Mouse (Mus musculus) C2C12 (cell line): Measurements from ENCODE around the gene Elmsan1. TPM values are rescaled to one million over a fixed set of nuclear protein-coding genes. Genes with fewer than 3 reads are reported as not detected.

Source experiments
- H3K27me3 ChIP-seq: one replicate; pipeline ENCODE4 v1.6.1; 2011; ENCODE audit not compliant: control insufficient read depth, insufficient read depth, insufficient read length
- H3K36me3 ChIP-seq: one replicate; pipeline ENCODE4 v1.6.1; 2011; ENCODE audit not compliant: control insufficient read depth, insufficient read depth
- H3K4me3 ChIP-seq: one replicate; pipeline ENCODE4 v1.5.1; 2011; ENCODE audit warnings: mild to moderate bottlenecking, control low read depth; ENCODE audit not compliant: poor library complexity, insufficient read depth, severe bottlenecking
- H3K79me2 ChIP-seq: one replicate; pipeline ENCODE4 v1.6.1; 2011; ENCODE audit not compliant: control insufficient read depth, insufficient read depth
- H3K79me3 ChIP-seq: one replicate; pipeline ENCODE4 v1.6.1; 2011; ENCODE audit warnings: low read depth, control low read depth
- H3ac ChIP-seq: one replicate; pipeline ENCODE3; 2011; ENCODE audit warnings: low read depth; ENCODE audit not compliant: control insufficient read depth, insufficient read length
- CEBPB ChIP-seq: IDR thresholded peaks from one replicate; pipeline ENCODE4 v1.6.1; 2011; ENCODE audit warnings: low read depth, mild to moderate bottlenecking, control low read depth, moderate library complexity
- CTCF ChIP-seq: IDR thresholded peaks from one replicate; pipeline ENCODE4 v1.5.1; 2011; ENCODE audit not compliant: control insufficient read depth, insufficient read depth, insufficient read length
- FOSL1 ChIP-seq: IDR thresholded peaks from one replicate; pipeline ENCODE4 v1.8.0; 2011; ENCODE audit warnings: mild to moderate bottlenecking, low read length; ENCODE audit not compliant: poor library complexity, insufficient read depth, severe bottlenecking
- MAX ChIP-seq: IDR thresholded peaks from one replicate; pipeline ENCODE4 v1.6.1; 2011; ENCODE audit warnings: mild to moderate bottlenecking, control low read depth
- MYOD1 ChIP-seq: IDR thresholded peaks from one replicate; pipeline ENCODE4 v1.6.1; 2011; ENCODE audit warnings: low read depth; ENCODE audit not compliant: control insufficient read depth, insufficient read length
- MYOG ChIP-seq: IDR thresholded peaks from one replicate; pipeline ENCODE4 v1.6.1; 2011; ENCODE audit not compliant: control insufficient read depth, insufficient read length; ENCODE audit errors: extremely low read depth
- USF1 ChIP-seq: IDR thresholded peaks from one replicate; pipeline ENCODE4 v1.6.1; 2011; ENCODE audit warnings: low read depth, mild to moderate bottlenecking, control low read depth, moderate library complexity
- polyA plus RNA-seq: library from polyadenylated mRNA; unstranded; fragments of >200 nt; fragmentation: generic; extraction: Trizol; gene quantifications from one replicate; pipeline ENCODE4 v1.2.1, GENCODE M21; 2012; ENCODE audit warnings: missing spikeins

Elmsan1 gene
- polyA plus RNA-seq, 1 experiment = 6.5 TPM

DNA sequence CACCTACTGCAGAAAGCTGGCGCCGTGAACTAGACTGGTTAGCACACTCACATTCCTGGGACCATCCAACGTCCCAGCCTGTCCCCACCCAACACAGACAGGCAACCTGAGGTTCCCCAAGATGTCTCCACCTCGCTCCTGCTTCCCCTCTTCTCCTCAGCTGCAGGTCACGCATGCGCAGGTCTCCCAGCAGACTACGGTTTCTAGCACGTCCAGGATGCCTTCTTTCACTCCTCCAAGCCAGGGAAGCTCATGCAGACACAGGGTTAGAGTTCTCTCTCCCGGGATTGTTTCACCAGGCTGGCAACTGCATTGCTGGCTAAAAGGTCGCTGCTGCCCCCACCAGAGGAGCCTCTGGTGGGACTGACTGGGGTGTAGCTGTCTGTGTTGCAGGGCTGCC is 19.8 kb downstream of the Elmsan1 start:
- Histone ChIP-seq H3ac (no peak overlapping the region), H3K79me2 (peaks cover 91% of the 10 kb centered on the region), H3K27me3 (no peaks in the 10 kb centered on the region), H3K79me3 (peaks cover 45% of the 10 kb centered on the region), H3K36me3 (no peaks in the 10 kb centered on the region), H3K4me3 (no peak overlapping the region)
- TF ChIP-seq CTCF (no peak), USF1 (no peak), MYOD1 (no peak), MYOG (no peak), MAX (no peak), CEBPB (no peak), FOSL1 (no peak)

DNA sequence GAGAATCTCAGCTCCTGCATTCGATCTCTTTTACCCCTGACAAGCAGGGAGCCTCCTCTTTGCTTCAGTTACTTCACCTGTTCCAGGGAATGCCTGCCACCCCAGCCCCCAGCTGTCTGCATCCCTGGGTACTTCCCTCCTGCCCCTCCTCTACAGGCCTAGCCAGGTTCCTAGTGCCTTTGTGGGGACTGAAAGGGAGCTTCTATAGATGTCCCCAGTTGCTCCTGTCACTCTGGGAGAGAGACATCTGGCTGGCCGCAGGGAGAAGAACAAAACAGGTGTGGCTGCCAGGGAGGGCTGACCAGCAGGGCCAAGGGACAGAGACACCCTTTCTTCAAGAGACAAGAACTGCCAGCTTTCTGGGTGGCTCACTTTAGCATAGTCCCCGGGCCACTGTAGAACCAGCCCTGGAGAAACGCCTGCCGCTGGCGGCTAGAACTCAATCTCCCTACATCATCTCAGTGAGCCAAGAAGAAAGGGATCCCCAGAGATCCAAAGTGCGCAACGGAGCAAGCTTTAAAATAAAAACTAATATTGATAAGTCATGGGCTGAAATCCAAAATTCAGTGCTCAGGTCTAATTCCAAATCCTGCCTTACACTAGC is 20.5 kb downstream of the Elmsan1 start:
- Histone ChIP-seq H3K4me3 (no peak overlapping the region), H3K79me3 (peaks cover 39% of the 10 kb centered on the region), H3ac (no peak overlapping the region), H3K79me2 (peaks cover 87% of the 10 kb centered on the region), H3K36me3 (no peaks in the 10 kb centered on the region), H3K27me3 (no peaks in the 10 kb centered on the region)
- TF ChIP-seq MYOD1 (peak; percentile 77), CTCF (no peak), MYOG (no peak), FOSL1 (no peak), USF1 (no peak), CEBPB (no peak), MAX (no peak)

DNA sequence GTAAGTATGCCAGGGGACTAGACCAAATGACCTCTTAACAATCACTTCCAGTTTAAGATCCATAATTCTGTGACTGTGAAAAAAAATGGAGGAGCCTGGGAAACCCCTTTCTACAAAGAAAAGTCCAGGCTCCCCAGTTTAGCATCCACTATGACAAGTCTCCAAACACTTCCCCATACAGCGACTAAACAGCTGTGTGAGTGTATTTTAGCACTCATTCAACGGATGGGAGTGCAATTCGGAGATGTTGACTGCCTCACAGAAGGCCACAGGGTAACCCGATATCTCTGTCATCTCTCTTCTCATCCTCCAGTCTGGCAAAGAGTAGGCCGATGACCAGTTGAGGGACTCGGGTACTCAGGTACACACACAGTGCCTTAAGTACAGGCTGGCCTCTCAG is 23.5 kb downstream of the Elmsan1 start:
- Histone ChIP-seq H3K4me3 (no peak overlapping the region), H3ac (no peak overlapping the region), H3K79me2 (peaks cover 87% of the 10 kb centered on the region), H3K27me3 (no peaks in the 10 kb centered on the region), H3K79me3 (peaks cover 40% of the 10 kb centered on the region), H3K36me3 (no peaks in the 10 kb centered on the region)
- no peak for TF ChIP-seq CTCF
- TF ChIP-seq MYOD1 = no peak
- no peak for TF ChIP-seq CEBPB
- no peak for TF ChIP-seq MAX
- no peak for TF ChIP-seq FOSL1
- TF ChIP-seq MYOG = no peak
- no peak for TF ChIP-seq USF1

DNA sequence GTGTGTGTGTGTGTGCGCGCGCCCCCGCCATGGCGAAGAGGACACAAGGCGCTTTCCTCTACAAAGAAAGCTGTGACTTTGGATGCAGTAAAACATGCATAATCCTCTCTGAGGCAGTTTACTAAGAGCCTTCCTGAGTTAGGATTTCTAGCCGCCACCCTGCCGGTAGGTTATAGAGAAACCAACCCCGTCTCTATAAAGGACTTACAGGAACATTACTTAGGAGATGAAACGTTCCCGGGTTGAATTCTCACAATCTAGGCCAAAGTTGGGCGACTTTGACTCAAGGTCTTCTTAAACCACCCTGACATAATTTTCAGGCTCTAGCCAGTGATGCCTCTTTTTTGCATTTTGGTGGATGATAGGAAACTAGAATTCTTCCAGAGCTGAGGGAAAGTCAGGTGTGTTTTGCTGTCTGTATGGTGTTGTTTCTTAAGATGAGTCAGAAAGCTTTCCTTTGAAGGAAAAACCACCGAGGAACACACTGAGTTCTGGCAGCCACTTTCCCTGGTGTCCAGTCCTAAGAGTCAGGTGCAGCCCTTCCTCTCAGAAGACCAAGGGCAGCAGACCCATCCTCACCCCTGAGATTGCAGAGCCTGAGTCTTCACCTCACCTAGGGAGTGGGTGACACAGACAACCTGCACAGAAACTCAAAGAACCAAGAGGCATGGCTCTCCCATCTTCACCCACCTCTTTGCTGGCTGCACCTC is 24.1 kb downstream of the Elmsan1 start:
- H3K79me3 ChIP-seq = peaks cover 42% of the 10 kb centered on the region
- H3ac ChIP-seq = peak overlapping the region; percentile 34
- peaks cover 87% of the 10 kb centered on the region for H3K79me2 ChIP-seq
- no peaks in the 10 kb centered on the region for H3K27me3 ChIP-seq
- peak overlapping the region; percentile 28 for H3K4me3 ChIP-seq
- TF ChIP-seq MAX = no peak
- no peak for TF ChIP-seq USF1
- TF ChIP-seq MYOD1 = no peak
- TF ChIP-seq CTCF = no peak
- no peaks in the 10 kb centered on the region for H3K36me3 ChIP-seq

DNA sequence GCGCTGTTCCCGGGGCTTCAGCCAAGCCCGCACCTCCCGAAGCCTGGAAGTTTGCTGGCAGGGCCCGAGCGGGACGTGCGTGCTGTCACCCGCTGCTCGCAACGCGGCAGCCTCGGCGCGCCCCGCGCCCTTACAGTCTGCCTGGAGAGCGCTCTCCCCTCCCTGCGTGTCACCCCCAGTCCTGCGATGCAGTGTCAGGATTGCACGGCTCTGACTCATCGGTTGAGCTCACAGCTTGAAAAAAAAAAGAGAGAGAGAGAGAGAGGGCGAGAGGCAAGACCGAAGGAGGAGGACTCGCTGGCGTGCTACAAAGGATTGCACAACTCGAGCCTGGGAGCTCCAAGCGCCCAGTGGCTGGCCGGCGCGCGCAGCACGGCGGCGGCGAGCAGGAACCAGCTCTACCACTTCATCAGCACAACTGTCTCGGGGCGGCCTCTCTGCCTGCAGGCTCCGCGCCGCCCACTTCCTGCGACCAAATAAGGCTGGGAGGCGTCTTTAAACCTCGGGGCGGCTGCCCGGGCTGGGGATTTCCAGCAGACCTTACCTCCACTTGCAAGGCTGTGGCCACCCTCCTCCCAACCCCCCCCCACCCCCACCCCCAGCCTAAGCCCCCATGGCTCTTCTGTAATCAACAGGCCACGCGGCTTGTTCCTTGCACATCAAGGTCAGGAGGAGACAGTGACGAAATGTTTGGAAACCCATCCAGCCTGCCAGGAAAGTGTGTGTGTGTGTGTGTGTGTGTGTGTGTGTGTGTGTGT is 24.9 kb downstream of the Elmsan1 start:
- no peaks in the 10 kb centered on the region for H3K27me3 ChIP-seq
- H3K79me2 ChIP-seq = peaks cover 87% of the 10 kb centered on the region
- H3K4me3 ChIP-seq = peak overlapping the region; percentile 80
- H3K36me3 ChIP-seq = no peaks in the 10 kb centered on the region
- H3ac ChIP-seq = peak overlapping the region; percentile 81
- TF ChIP-seq MAX = peak; percentile 88
- peak; percentile 59 for TF ChIP-seq FOSL1
- TF ChIP-seq CTCF = no peak
- TF ChIP-seq CEBPB = peak; percentile 99
- peaks cover 49% of the 10 kb centered on the region for H3K79me3 ChIP-seq
